Mouse (Mus musculus): ENCODE results near the gene Phyhipl. TPM values are rescaled to one million over a fixed set of nuclear protein-coding genes. Genes with fewer than 3 reads are reported as not detected.

The Phyhipl gene
- total RNA-seq (2017): 0.47 TPM in 1 of 2 replicates, not detected in the other

GRCm38 (mm10) chr10:70655828-70656227 is at the start of gene Phyhipl:
Gene Phyhipl, minus strand, starts transcription at chr10:70655965.
- no peak for ATAC-seq (ENCODE audit: extremely low read depth, insufficient number of reproducible peaks, low FRiP score, poor library complexity, severe bottlenecking)

GRCm38 (mm10) chr10:70703211-70703610 is 47.4 kb upstream of the Phyhipl start:
- no peak for ATAC-seq (ENCODE audit: extremely low read depth, insufficient number of reproducible peaks, low FRiP score, poor library complexity, severe bottlenecking)

DNA sequence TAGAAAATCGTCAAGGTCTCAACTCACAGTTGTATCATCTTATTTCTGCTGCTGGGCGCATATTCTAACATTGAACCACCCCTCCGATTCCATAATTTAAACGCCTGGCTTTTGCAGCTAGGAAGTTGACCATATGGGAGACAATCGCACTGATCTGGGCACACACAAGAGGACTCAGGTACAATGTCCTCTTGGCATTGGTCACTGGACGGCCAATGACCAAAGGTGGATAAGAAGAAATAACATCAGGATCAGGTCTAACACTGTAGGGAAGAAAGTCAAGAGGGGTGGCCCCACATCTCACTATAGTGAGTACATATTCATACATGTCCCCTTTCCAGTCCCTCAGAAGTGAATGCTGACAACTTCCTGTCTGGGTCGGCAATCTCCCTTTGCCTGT is 43.8 kb upstream of the Phyhipl start:
- ATAC-seq (ENCODE audit: extremely low read depth, insufficient number of reproducible peaks, low FRiP score, poor library complexity, severe bottlenecking): no peak

GRCm38 (mm10) chr10:70698014-70698413 is 42.2 kb upstream of the Phyhipl start:
- ATAC-seq (ENCODE audit: extremely low read depth, insufficient number of reproducible peaks, low FRiP score, poor library complexity, severe bottlenecking): no peak

- no peak for ATAC-seq (ENCODE audit: extremely low read depth, insufficient number of reproducible peaks, low FRiP score, poor library complexity, severe bottlenecking)
These were observed 41.2 kb upstream of the Phyhipl start for GRCm38 (mm10) chr10:70696748-70697585.

DNA sequence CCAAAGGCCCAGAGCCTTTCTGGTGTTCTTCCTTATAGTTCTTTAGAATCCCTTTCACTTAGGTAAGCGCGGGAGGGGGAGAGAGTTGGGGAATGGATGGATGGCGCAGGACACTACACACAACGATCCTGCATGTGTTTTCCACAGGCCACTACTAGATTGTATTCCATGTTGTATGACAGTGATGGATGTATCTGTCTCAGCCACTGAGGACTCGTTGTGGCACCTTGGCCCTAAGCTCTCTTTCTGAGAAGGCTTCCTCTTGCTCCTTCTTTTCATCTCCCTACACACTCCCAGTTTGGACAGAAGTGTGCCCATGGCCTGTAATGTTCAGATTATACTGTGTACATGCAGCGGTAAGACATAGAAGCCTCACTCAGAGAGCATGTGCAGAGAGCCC is 33.6 kb upstream of the Phyhipl start:
- ATAC-seq (ENCODE audit: extremely low read depth, insufficient number of reproducible peaks, low FRiP score, poor library complexity, severe bottlenecking): no peak

DNA sequence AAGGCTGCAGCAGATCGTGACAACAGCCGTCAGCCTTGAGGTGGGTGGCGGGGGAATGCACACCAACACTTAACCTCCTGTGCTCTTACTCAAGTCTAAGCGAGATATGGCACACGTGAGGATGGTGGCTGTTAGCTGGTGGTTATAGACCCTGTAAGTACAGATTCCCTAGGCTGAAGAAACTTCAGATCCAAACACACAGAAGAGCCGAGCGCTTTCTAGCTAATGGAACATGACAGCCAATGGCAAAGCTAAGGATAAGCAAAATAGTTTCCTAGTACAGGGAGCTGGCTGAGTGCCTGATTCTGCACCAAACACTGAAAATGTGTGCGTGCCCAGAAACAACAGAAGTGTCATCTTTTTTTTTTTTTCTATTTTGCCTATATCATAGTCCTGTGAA is 33.1 kb upstream of the Phyhipl start:
- ATAC-seq (ENCODE audit: extremely low read depth, insufficient number of reproducible peaks, low FRiP score, poor library complexity, severe bottlenecking): no peak

DNA sequence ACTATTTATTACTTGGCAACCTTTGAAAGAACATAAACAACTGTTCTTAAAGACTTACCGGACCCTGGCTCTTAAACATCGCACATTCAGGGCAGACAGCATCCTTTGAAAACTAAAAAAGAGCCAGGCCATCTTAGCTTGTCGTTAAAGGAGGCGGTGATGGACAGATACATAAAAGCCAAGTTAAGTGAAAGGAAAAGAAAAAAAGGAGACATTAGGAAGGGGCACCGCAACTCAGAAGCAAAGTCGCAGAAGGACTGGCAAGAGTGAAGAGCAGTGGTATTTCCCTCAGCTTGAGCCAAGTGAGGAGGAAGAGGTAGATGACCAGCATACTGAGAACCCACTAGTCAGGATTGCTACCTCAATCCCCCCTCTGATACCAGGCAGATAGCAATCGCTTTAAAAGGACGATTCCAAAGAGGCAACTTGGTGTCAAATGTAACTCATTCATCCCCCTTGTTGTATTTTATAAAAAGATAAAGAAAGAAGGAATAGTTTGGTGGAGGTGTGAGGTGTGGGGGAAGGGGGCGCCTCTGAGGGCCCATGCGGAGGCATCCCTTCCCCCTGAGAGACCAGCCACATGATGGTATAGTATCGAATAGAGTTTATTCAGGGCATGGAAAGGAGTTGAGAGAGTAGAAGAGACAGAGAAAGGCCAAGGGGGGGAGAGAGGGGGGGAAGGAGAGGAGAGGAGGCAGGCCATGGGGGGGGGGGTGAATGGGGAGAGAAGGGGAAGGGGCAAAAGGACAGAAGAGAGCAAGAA is 31.4 kb upstream of the Phyhipl start:
- no peak for ATAC-seq (ENCODE audit: extremely low read depth, insufficient number of reproducible peaks, low FRiP score, poor library complexity, severe bottlenecking)

- ATAC-seq (ENCODE audit: extremely low read depth, insufficient number of reproducible peaks, low FRiP score, poor library complexity, severe bottlenecking): no peak
These were observed 30.7 kb upstream of the Phyhipl start for GRCm38 (mm10) chr10:70686505-70686904.

DNA sequence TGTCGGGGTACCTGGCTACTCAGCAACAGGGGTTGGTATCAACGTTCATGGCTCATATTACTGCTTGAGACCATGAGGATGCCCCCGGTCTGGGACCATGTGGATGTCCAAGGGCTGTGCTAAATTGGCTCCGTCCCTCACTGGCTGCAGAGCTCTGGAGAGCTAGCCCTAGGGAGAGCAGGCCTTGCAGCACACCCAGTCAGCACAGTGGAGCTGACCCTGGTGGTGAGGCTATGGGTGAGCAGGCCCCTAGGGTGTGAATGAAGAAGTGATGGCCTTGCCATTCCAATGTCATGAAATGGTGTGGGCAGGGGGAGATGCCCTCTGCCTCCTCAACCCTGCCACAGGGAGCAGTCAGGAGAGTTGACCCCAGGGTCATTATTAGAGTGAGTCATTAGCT is 27.7 kb upstream of the Phyhipl start:
- ATAC-seq (ENCODE audit: extremely low read depth, insufficient number of reproducible peaks, low FRiP score, poor library complexity, severe bottlenecking): no peak

- ATAC-seq (ENCODE audit: extremely low read depth, insufficient number of reproducible peaks, low FRiP score, poor library complexity, severe bottlenecking): no peak
These were observed 22.2 kb upstream of the Phyhipl start for GRCm38 (mm10) chr10:70677946-70678345.

GRCm38 (mm10) chr10:70656272-70656671 is 507 bp upstream of the Phyhipl start:
- ATAC-seq (ENCODE audit: extremely low read depth, insufficient number of reproducible peaks, low FRiP score, poor library complexity, severe bottlenecking): no peak

DNA sequence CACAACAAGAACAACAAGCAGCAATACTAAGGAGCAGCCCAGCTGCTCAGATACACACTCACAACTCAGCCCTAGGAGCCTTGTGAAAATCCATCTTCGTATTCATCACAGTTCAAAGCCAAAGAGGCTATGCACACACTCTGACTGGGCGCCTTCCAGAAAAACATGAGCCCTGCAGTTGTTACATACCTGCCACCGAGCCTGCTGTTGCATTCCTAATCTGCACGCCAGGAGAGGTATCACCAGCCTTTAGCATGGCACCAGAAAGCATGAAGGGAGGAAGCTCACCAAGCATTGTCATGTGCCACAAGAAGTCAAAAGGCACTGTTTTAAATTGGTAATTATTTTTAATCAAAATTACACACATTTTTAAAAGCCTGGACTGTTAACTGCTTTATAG is 1.1 kb downstream of the Phyhipl start:
- no peak for ATAC-seq (ENCODE audit: extremely low read depth, insufficient number of reproducible peaks, low FRiP score, poor library complexity, severe bottlenecking)

DNA sequence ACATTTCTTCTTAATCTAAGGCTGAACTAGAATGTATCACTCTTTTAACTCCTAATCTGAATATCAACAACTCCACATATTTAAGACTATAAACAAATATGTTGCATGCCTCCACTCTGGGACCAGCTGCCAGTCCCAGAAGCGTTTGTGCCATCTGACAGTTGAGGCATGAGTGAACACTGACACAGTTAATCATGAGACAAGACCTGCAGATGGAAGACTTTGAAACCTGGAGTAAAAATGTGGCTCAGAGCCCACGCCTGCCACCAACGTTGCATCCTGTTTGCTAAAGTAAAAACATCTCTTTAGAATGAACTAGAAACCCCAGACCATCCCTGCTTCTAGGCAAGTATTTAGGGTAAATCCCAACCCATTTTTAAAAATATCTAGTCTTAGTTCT is 1.6 kb downstream of the Phyhipl start:
- ATAC-seq (ENCODE audit: extremely low read depth, insufficient number of reproducible peaks, low FRiP score, poor library complexity, severe bottlenecking): no peak

- ATAC-seq (ENCODE audit: extremely low read depth, insufficient number of reproducible peaks, low FRiP score, poor library complexity, severe bottlenecking): no peak
These were observed 3.8 kb downstream of the Phyhipl start for GRCm38 (mm10) chr10:70651769-70652648.

GRCm38 (mm10) chr10:70648831-70649230 is 6.9 kb downstream of the Phyhipl start:
- ATAC-seq (ENCODE audit: extremely low read depth, insufficient number of reproducible peaks, low FRiP score, poor library complexity, severe bottlenecking): no peak

DNA sequence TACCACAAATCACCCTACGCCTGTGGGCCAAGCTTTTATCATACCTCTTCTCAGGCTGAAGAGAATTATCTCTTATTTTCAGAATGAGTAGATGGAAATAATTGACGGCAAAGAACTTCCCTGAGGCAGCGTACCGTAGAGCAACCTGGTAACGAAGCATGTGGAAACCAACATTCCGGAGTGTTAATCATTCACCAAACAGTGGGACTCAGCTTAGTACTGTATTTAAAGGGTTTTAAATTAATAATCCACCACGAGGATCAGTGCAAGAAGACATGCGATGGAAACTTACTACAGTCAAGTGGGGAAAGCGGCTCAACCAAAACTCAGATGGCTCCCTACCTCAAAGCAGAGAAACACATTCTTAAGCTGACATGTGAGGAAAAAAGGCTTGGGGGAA is 12.6 kb downstream of the Phyhipl start:
- no peak for ATAC-seq (ENCODE audit: extremely low read depth, insufficient number of reproducible peaks, low FRiP score, poor library complexity, severe bottlenecking)

GRCm38 (mm10) chr10:70640896-70641596 is 14.7 kb downstream of the Phyhipl start:
- no peak for ATAC-seq (ENCODE audit: extremely low read depth, insufficient number of reproducible peaks, low FRiP score, poor library complexity, severe bottlenecking)

Measured in neutrophil, adult 5-6 weeks (primary cell).